Mouse (Mus musculus) liver, postnatal 0 days (tissue): ENCODE data around the gene Pakap. TPM values are rescaled to one million over a fixed set of nuclear protein-coding genes. Genes with fewer than 3 reads are reported as not detected.

Source experiments
- ATAC-seq: fragments of 200-750 bp; cut with Nextera tagmentation; 2 replicates; pipeline ENCODE4 v1.8.0; 2017; ENCODE audit warnings: mild to moderate bottlenecking, moderate library complexity
- DNase-seq: peaks from one replicate; pipeline ENCODE4 v3.0.0-alpha.2; 2016
- H3K27ac ChIP-seq: fragments of 300-500 bp; sonication (generic); 2 replicates; pipeline ENCODE4 v1.5.1; 2014; ENCODE audit warnings: antibody characterized with exemption, moderate library complexity, mild to moderate bottlenecking, low read depth
- H3K27me3 ChIP-seq: fragments of 300-500 bp; sonication (generic); 2 replicates; pipeline ENCODE4 v1.6.1; 2014; ENCODE audit warnings: low read length, control low read depth, mixed read lengths; ENCODE audit not compliant: insufficient read depth
- H3K36me3 ChIP-seq: fragments of 300-500 bp; sonication (generic); replicated peaks from 2 replicates; pipeline ENCODE4 v1.6.1; 2014; ENCODE audit warnings: mild to moderate bottlenecking, control low read depth, low read length, moderate library complexity, mixed read lengths; ENCODE audit not compliant: insufficient read depth
- H3K4me1 ChIP-seq: fragments of 300-500 bp; sonication (generic); 2 replicates; pipeline ENCODE4 v1.6.1; 2014; ENCODE audit warnings: antibody characterized with exemption, mild to moderate bottlenecking, control low read depth; ENCODE audit not compliant: insufficient read depth
- H3K4me2 ChIP-seq: fragments of 300-500 bp; sonication (generic); 2 replicates; pipeline ENCODE4 v1.6.1; 2014; ENCODE audit warnings: low read depth, mild to moderate bottlenecking, low read length, moderate library complexity, mixed read lengths
- H3K4me3 ChIP-seq: fragments of 300-500 bp; sonication (generic); 2 replicates; pipeline ENCODE4 v1.5.1; 2014; ENCODE audit warnings: low read depth, low read length
- H3K9ac ChIP-seq: fragments of 300-500 bp; sonication (generic); replicated peaks from 2 replicates; pipeline ENCODE4 v1.6.1; 2014; ENCODE audit warnings: mild to moderate bottlenecking, moderate library complexity
- H3K9me3 ChIP-seq: fragments of 300-500 bp; sonication (generic); 2 replicates; pipeline ENCODE4 v1.6.1; 2016; ENCODE audit warnings: mild to moderate bottlenecking, control low read depth, low read length, mixed read lengths
- CTCF ChIP-seq: sonication (generic); IDR thresholded peaks from 2 replicates; pipeline ENCODE4 v1.5.1; 2016; ENCODE audit warnings: antibody characterized with exemption, low read depth
- EP300 ChIP-seq: IDR thresholded peaks from 2 replicates; pipeline ENCODE4 v1.6.1; 2016; ENCODE audit warnings: antibody characterized with exemption, low read depth, mild to moderate bottlenecking
- WGBS: fragments of 180-500 bp; shearing (Covaris S2); extraction: QIAGEN DNeasy Blood & Tissue Kit; methylation state at CpG from one replicate; pipeline ENCODE4 v1.1.7; 2014; ENCODE audit not compliant: insufficient replicate concordance; 5-methylcytosine and 5-hydroxymethylcytosine counted together
- polyA plus RNA-seq: library from polyadenylated mRNA; unstranded; fragments of >200 nt; fragmentation: Nextera tagmentation; extraction: Ambion mirVana; gene quantifications from 2 replicates; pipeline ENCODE4 v1.2.1, GENCODE M21; 2015

Gene Pakap
- polyA plus RNA-seq, 1 experiment from 2014 or later, result 0.79 TPM

DNA sequence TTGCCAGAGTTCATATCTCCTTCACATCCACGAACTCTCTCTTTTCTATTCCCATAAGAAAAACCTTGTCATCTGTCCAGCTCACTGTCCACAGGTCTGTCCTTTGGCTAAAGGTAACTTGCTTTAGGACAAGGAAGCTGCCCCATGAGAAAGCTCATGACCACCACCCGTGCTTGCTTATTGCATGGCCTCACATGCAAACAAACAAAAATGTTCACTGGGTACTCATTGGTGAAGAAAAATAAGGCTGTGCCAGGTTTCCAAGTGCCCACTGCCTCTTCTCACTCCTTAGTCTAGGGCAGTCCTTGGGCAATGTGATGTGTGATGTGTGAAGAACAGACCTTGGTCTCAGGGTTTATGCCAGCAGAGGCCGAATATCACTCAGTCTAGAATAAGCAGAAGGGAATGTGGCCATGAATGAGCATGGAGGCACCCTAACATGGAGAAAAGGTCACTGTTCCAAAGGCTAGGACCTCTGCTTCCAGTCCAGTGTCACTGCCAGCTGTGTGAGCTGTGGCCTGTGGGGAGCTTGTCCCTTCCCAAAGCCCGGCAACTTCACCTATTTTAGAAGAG lies 160.7 kb downstream of the Pakap start:
- H3K4me1 ChIP-seq, result no peaks in the 10 kb centered on the region
- H3K9ac ChIP-seq, result no peak overlapping the region
- H3K36me3 ChIP-seq, result no peaks in the 10 kb centered on the region
- H3K4me2 ChIP-seq, result no peak overlapping the region
- 71% methylated on average over 4 of the region's 4 CpGs for WGBS
- no peaks in the 10 kb centered on the region for H3K27me3 ChIP-seq
- H3K27ac ChIP-seq, result no peak overlapping the region
- DNase-seq (no peak), ATAC-seq (peak; percentile 35; the same call in 1 of the 2 replicates)
- TF ChIP-seq CTCF (no peak), EP300 (no peak)
- no peak overlapping the region for H3K4me3 ChIP-seq
- no peaks in the 10 kb centered on the region for H3K9me3 ChIP-seq

GRCm38 (mm10) chr4:57730047-57730446 lies 162.1 kb downstream of the Pakap start:
- Histone ChIP-seq H3K27ac (no peak overlapping the region), H3K9ac (no peak overlapping the region), H3K4me1 (no peaks in the 10 kb centered on the region), H3K9me3 (no peaks in the 10 kb centered on the region), H3K27me3 (no peaks in the 10 kb centered on the region), H3K4me2 (no peak overlapping the region), H3K4me3 (no peak overlapping the region), H3K36me3 (no peaks in the 10 kb centered on the region)
- ATAC-seq (no peak), DNase-seq (no peak)
- WGBS, result 84% methylated on average over 6 of the region's 6 CpGs
- no peak for TF ChIP-seq CTCF
- TF ChIP-seq EP300, result no peak

- Histone ChIP-seq H3K9ac (no peak overlapping the region), H3K36me3 (no peaks in the 10 kb centered on the region), H3K27ac (no peak overlapping the region), H3K4me3 (no peak overlapping the region), H3K4me2 (no peak overlapping the region), H3K4me1 (no peaks in the 10 kb centered on the region), H3K9me3 (no peaks in the 10 kb centered on the region), H3K27me3 (no peaks in the 10 kb centered on the region)
- DNase-seq, result no peak
- TF ChIP-seq EP300, result no peak
- no peak for TF ChIP-seq CTCF
- ATAC-seq, result no peak
- 67% methylated on average over 11 of the region's 11 CpGs for WGBS
These were observed 163.0 kb downstream of the Pakap start for GRCm38 (mm10) chr4:57730801-57731598.

DNA sequence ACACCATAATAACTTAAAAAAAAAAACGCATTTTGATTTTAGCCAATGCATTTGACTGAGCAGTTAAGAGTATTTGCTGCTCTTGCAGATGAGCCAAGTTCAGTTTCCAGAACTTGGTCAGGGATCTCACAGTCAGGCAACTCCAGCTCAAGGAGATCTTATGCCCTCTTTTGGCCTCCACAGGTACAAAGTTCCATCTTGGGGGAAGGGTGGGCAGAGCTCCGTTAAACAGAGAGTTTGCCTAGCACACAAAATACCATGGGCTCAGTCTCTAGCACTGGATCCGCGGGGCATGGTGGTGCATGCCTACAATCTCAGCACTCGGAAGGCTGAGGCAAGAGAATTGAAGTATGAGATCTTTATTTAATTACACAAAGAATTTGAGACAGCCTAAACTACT lies 164.4 kb downstream of the Pakap start:
- H3K4me2 ChIP-seq, result no peak overlapping the region
- H3K27me3 ChIP-seq, result no peaks in the 10 kb centered on the region
- H3K4me3 ChIP-seq, result no peak overlapping the region
- WGBS, result 75% methylated on average over 5 of the region's 5 CpGs
- no peak for ATAC-seq
- no peaks in the 10 kb centered on the region for H3K9me3 ChIP-seq
- H3K4me1 ChIP-seq, result no peaks in the 10 kb centered on the region
- no peak for DNase-seq
- no peak overlapping the region for H3K27ac ChIP-seq
- TF ChIP-seq CTCF (no peak), EP300 (no peak)
- H3K36me3 ChIP-seq, result no peaks in the 10 kb centered on the region
- no peak overlapping the region for H3K9ac ChIP-seq

GRCm38 (mm10) chr4:57733445-57733844 lies 165.5 kb downstream of the Pakap start:
- Histone ChIP-seq H3K27ac (no peak overlapping the region), H3K4me1 (no peaks in the 10 kb centered on the region), H3K4me2 (no peak overlapping the region), H3K36me3 (no peaks in the 10 kb centered on the region), H3K9ac (no peak overlapping the region), H3K9me3 (no peaks in the 10 kb centered on the region), H3K4me3 (no peak overlapping the region), H3K27me3 (no peaks in the 10 kb centered on the region)
- TF ChIP-seq EP300 (no peak), CTCF (no peak)
- no peak for ATAC-seq
- peak; percentile 22 for DNase-seq
- 63% methylated on average over 3 of the region's 3 CpGs for WGBS

DNA sequence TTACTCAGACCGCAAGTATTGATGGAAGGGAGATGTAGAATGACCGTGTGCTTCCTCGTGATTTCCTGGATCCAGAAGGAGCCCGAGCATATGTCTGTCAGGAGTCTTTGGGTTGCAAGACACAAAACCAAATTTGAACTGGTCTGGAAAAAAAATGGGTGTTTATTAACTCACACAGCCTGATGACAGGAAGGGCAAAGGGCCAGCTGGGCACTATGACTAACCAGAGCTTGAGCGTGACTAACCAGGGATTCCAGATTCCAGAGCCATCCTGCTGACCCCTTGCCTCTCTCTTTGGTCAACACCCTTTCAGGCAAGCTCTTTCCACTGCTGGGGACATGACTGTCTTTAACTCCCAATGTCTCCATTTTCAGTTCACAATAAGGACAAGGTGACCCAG lies 167.4 kb downstream of the Pakap start:
- Histone ChIP-seq H3K4me3 (no peak overlapping the region), H3K9ac (no peak overlapping the region), H3K27ac (no peak overlapping the region), H3K27me3 (no peaks in the 10 kb centered on the region), H3K4me2 (no peak overlapping the region), H3K9me3 (no peaks in the 10 kb centered on the region), H3K36me3 (no peaks in the 10 kb centered on the region), H3K4me1 (no peaks in the 10 kb centered on the region)
- TF ChIP-seq EP300 (no peak), CTCF (no peak)
- DNase-seq (peak; percentile 18), ATAC-seq (no peak)
- 74% methylated on average over 5 of the region's 5 CpGs for WGBS
